Mouse (Mus musculus) hindbrain, postnatal 0 days (tissue): ENCODE measurements around the gene Kcnj4. TPM values are rescaled to one million over a fixed set of nuclear protein-coding genes. Genes with fewer than 3 reads are reported as not detected.

Experiments
- ATAC-seq: fragments of 200-750 bp; cut with Nextera tagmentation; 2 replicates; pipeline ENCODE4 v1.8.0; 2017; ENCODE audit warnings: mild to moderate bottlenecking, moderate TSS enrichment, moderate library complexity
- DNase-seq: peaks from one replicate; pipeline ENCODE4 v3.0.0-alpha.2; 2015; ENCODE audit warnings: low spot score
- H3K27ac ChIP-seq: fragments of 300-500 bp; sonication (generic); 2 replicates; pipeline ENCODE4 v1.5.1; 2014; ENCODE audit warnings: mild to moderate bottlenecking
- H3K27me3 ChIP-seq: fragments of 300-500 bp; sonication (generic); 2 replicates; pipeline ENCODE4 v1.6.1; 2014; ENCODE audit warnings: low read length, mixed read lengths; ENCODE audit not compliant: insufficient read depth
- H3K36me3 ChIP-seq: fragments of 300-500 bp; sonication (generic); 2 replicates; pipeline ENCODE4 v1.6.1; 2014; ENCODE audit warnings: low read length, mixed read lengths; ENCODE audit not compliant: insufficient read depth
- H3K4me1 ChIP-seq: fragments of 300-500 bp; sonication (generic); 2 replicates; pipeline ENCODE4 v1.6.1; 2014; ENCODE audit warnings: antibody characterized with exemption, low read length, mixed read lengths; ENCODE audit not compliant: insufficient read depth
- H3K4me2 ChIP-seq: fragments of 300-500 bp; sonication (generic); 2 replicates; pipeline ENCODE4 v1.6.1; 2014; ENCODE audit warnings: low read depth, mild to moderate bottlenecking, low read length, moderate library complexity, mixed read lengths
- H3K4me3 ChIP-seq: fragments of 300-500 bp; sonication (generic); 2 replicates; pipeline ENCODE4 v1.5.1; 2014; ENCODE audit warnings: low read length
- H3K9ac ChIP-seq: fragments of 300-500 bp; sonication (generic); replicated peaks from 2 replicates; pipeline ENCODE4 v1.6.1; 2014; ENCODE audit warnings: mild to moderate bottlenecking, low read length, moderate library complexity, mixed read lengths
- H3K9me3 ChIP-seq: fragments of 300-500 bp; sonication (generic); 2 replicates; pipeline ENCODE4 v1.6.1; 2016; ENCODE audit warnings: low read length, mixed read lengths
- CTCF ChIP-seq: IDR thresholded peaks from 2 replicates; pipeline ENCODE4 v1.5.1; 2016; ENCODE audit warnings: antibody characterized with exemption, control low read depth, low read depth
- WGBS: fragments of 180-500 bp; shearing (Covaris S2); extraction: QIAGEN DNeasy Blood & Tissue Kit; methylation state at CpG from one replicate; pipeline ENCODE4 v1.1.7; 2014; 5-methylcytosine and 5-hydroxymethylcytosine counted together
- polyA plus RNA-seq: library from polyadenylated mRNA; unstranded; fragments of >200 nt; fragmentation: Nextera tagmentation; extraction: Ambion mirVana; gene quantifications from 2 replicates; pipeline ENCODE4 v1.2.1, GENCODE M21; 2015
- total RNA-seq: library from RNA; depleted of rRNA; stranded (reverse); fragments of >200 nt; gene quantifications from 2 replicates; pipeline ENCODE4 v1.2.3, GENCODE M21; 2014

Kcnj4 gene
- total and polyA plus RNA-seq, 2 experiments from 2014 or later: 0.94 TPM; not detected in 1

DNA sequence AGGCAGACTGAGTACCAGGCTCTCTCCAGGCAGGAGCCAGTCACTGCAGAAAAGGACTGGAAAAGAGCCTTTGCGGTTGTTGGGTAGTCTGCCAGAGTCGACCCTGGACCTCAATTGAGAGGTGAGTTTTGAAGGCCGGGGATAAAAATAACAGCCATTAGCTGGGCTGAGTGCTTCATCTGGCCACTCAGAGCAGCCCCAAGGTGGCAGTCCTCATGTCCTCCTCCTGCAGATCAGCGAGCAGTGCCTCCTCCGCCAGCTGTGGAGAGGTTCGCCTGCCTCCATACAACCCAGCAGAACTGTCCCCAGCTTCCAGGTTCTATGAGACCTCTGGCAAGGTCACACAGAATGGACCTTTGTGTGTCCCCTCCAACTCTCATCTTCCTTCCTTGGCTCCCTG, 27.8 kb downstream of the Kcnj4 start:
- Histone ChIP-seq H3K4me3 (no peak overlapping the region), H3K27me3 (no peaks in the 10 kb centered on the region), H3K9me3 (no peaks in the 10 kb centered on the region), H3K9ac (no peak overlapping the region), H3K4me1 (no peaks in the 10 kb centered on the region), H3K27ac (no peak overlapping the region), H3K36me3 (no peaks in the 10 kb centered on the region), H3K4me2 (no peak overlapping the region)
- no peak for ATAC-seq
- TF ChIP-seq CTCF: no peak
- WGBS: 55% methylated on average over 6 of the region's 6 CpGs
- no peak for DNase-seq

- Histone ChIP-seq H3K36me3 (no peaks in the 10 kb centered on the region), H3K27ac (no peak overlapping the region), H3K4me3 (no peak overlapping the region), H3K4me2 (no peak overlapping the region), H3K27me3 (no peaks in the 10 kb centered on the region), H3K4me1 (no peaks in the 10 kb centered on the region), H3K9ac (no peak overlapping the region), H3K9me3 (no peaks in the 10 kb centered on the region)
- ATAC-seq (no peak), DNase-seq (no peak)
- 52% methylated on average over 12 of the region's 12 CpGs for WGBS
- TF ChIP-seq CTCF: 0 out of 2 replicates have a peak, but pooled peaks have one; percentile 2
Measured at GRCm38 (mm10) chr15:79473638-79474355, 31.2 kb downstream of the Kcnj4 start.

- no peak overlapping the region for H3K4me2 ChIP-seq
- no peaks in the 10 kb centered on the region for H3K9me3 ChIP-seq
- no peak overlapping the region for H3K27ac ChIP-seq
- ATAC-seq (no peak), DNase-seq (no peak)
- H3K9ac ChIP-seq: no peak overlapping the region
- H3K4me1 ChIP-seq: no peaks in the 10 kb centered on the region
- 94% methylated on average over 5 of the region's 5 CpGs for WGBS
- 0 out of 2 replicates have a peak, but pooled peaks have one; percentile 22 for TF ChIP-seq CTCF
- no peak overlapping the region for H3K4me3 ChIP-seq
- H3K36me3 ChIP-seq: no peaks in the 10 kb centered on the region
- no peaks in the 10 kb centered on the region for H3K27me3 ChIP-seq
Measured at GRCm38 (mm10) chr15:79473042-79473441, 32.0 kb downstream of the Kcnj4 start.

DNA sequence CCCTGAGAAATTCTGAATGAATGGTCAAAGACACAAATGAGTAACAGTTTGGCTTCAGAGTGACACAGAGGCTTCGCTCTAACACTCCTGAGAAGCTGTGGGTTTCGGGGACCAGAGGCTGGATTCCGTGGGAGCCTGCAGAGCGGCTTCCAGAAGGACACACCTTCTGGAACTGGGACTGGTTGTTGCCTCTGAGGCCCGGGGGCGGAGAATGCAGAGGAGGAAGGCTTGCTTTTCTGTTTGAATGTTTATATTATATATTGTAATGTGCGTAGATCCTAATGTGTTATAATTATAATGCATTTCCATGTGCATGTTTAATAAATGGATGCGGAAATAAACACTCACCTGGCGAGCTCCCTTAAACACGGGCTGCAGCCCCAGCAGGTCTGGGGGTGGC, 33.9 kb downstream of the Kcnj4 start:
- Histone ChIP-seq H3K9ac (no peak overlapping the region), H3K9me3 (no peaks in the 10 kb centered on the region), H3K36me3 (no peaks in the 10 kb centered on the region), H3K27me3 (no peaks in the 10 kb centered on the region), H3K27ac (no peak overlapping the region), H3K4me3 (peak overlapping the region; percentile 1; the same call in 1 of the 2 replicates), H3K4me2 (peak overlapping the region; percentile 24; the same call in 1 of the 2 replicates), H3K4me1 (no peaks in the 10 kb centered on the region)
- 48% methylated on average over 10 of the region's 10 CpGs for WGBS
- ATAC-seq: no peak
- no peak for DNase-seq
- TF ChIP-seq CTCF: no peak

GRCm38 (mm10) chr15:79470583-79470982, 34.5 kb downstream of the Kcnj4 start:
- TF ChIP-seq CTCF: no peak
- DNase-seq: peak; percentile 12
- no peaks in the 10 kb centered on the region for H3K36me3 ChIP-seq
- H3K4me1 ChIP-seq: no peaks in the 10 kb centered on the region
- H3K4me2 ChIP-seq: peak overlapping the region; percentile 24
- WGBS: 27% methylated on average over 17 of the region's 17 CpGs
- H3K4me3 ChIP-seq: peak overlapping the region; percentile 1; the same call in 1 of the 2 replicates
- H3K27ac ChIP-seq: no peak overlapping the region
- no peak overlapping the region for H3K9ac ChIP-seq
- no peak for ATAC-seq
- H3K27me3 ChIP-seq: no peaks in the 10 kb centered on the region
- no peaks in the 10 kb centered on the region for H3K9me3 ChIP-seq

DNA sequence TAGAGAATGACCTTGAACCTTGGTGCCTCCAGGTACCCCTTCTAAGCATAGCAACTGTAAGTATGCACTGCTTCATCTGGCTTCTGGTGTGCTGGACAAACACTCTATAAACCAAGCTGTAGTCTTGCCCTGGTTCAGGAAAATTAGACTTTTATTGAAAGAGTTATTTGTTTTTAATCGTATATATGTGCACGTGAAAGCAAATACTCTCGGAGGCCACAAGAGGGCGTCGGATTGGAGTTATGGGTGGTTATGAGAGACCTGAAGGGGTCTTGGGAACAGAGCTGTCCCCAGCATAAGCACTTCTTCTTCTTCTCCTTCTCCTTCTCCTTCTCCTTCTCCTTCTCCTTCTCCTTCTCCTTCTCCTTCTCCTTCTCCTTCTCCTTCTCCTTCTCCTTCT, 35.5 kb downstream of the Kcnj4 start:
- Histone ChIP-seq H3K4me3 (no peak overlapping the region), H3K27ac (no peak overlapping the region), H3K9me3 (no peaks in the 10 kb centered on the region), H3K27me3 (no peaks in the 10 kb centered on the region), H3K36me3 (no peaks in the 10 kb centered on the region), H3K9ac (no peak overlapping the region), H3K4me2 (no peak overlapping the region), H3K4me1 (no peaks in the 10 kb centered on the region)
- TF ChIP-seq CTCF: no peak
- DNase-seq (no peak), ATAC-seq (no peak)
- 70% methylated on average over 5 of the region's 5 CpGs for WGBS

GRCm38 (mm10) chr15:79466601-79467286, 38.3 kb downstream of the Kcnj4 start:
- DNase-seq (peak; percentile 91), ATAC-seq (peak; percentile 88)
- Histone ChIP-seq H3K27me3 (no peaks in the 10 kb centered on the region), H3K9ac (no peak overlapping the region), H3K4me2 (no peak overlapping the region), H3K27ac (no peak overlapping the region), H3K9me3 (no peaks in the 10 kb centered on the region), H3K4me3 (no peak overlapping the region), H3K36me3 (no peaks in the 10 kb centered on the region), H3K4me1 (no peaks in the 10 kb centered on the region)
- peak; percentile 100 for TF ChIP-seq CTCF
- WGBS: 5% methylated on average over 18 of the region's 18 CpGs
